Mouse (Mus musculus) kidney, adult 2 months (tissue): ENCODE measurements around the gene Akap11.

Experiments used
- CTCF ChIP-seq: fragments of 200-500 bp; conservative IDR thresholded peaks from 2 replicates; pipeline ENCODE4 v1.5.1; 2011; ENCODE audit warnings: low read depth, mild to moderate bottlenecking, control low read depth, low read length, moderate library complexity, mixed read lengths; ENCODE audit not compliant: insufficient read depth, insufficient read length
- POLR2A ChIP-seq: fragments of 200-500 bp; IDR thresholded peaks from one replicate; pipeline ENCODE4 v1.6.1; 2011; ENCODE audit warnings: low read depth, low read length, control low read depth

DNA sequence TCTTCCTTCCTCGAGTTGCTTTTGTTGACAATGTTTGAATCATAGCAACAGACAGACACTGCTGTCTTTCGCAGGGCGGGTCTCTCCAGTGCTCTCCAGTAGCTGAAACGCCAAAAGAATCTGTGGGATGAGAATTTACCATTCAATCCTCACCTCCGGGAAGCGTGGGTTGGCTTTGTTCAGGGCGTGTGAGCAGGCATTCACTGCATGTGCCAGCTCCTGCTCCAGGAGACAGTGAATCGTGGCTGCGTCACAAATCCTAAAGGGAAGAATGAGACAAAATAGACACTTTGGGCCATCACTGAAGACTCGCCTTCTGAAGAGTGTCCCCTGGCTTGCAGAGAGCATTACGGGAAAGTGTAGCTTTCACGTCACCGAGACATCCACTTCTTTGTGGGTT lies 47.6 kb upstream of the Akap11 start:
- no peak for TF ChIP-seq POLR2A
- TF ChIP-seq CTCF, result no peak
